Mouse (Mus musculus) embryonic facial prominence, embryonic 12.5 days (tissue): ENCODE results near the gene Ino80. TPM values are rescaled to one million over a fixed set of nuclear protein-coding genes. Genes with fewer than 3 reads are reported as not detected.

Source experiments
- ATAC-seq: fragments of 200-750 bp; cut with Nextera tagmentation; 2 replicates; pipeline ENCODE4 v1.8.0; 2017; ENCODE audit not compliant: insufficient number of reproducible peaks, insufficient read depth, low FRiP score, low TSS enrichment
- H3K27ac ChIP-seq: fragments of 300-500 bp; sonication (generic); 2 replicates; pipeline ENCODE4 v1.5.1; 2016; ENCODE audit warnings: mild to moderate bottlenecking
- H3K27me3 ChIP-seq: fragments of 300-500 bp; sonication (generic); 2 replicates; pipeline ENCODE4 v1.6.1; 2016; ENCODE audit warnings: mild to moderate bottlenecking, moderate library complexity
- H3K36me3 ChIP-seq: fragments of 300-500 bp; sonication (generic); 2 replicates; pipeline ENCODE4 v1.6.1; 2016; ENCODE audit warnings: mild to moderate bottlenecking
- H3K4me1 ChIP-seq: fragments of 300-500 bp; sonication (generic); 2 replicates; pipeline ENCODE4 v1.6.1; 2016
- H3K4me2 ChIP-seq: fragments of 300-500 bp; sonication (generic); replicated peaks from 2 replicates; pipeline ENCODE4 v1.6.1; 2016; ENCODE audit warnings: mild to moderate bottlenecking, moderate library complexity
- H3K4me3 ChIP-seq: fragments of 300-500 bp; sonication (generic); 2 replicates; pipeline ENCODE4 v1.5.1; 2016; ENCODE audit warnings: mild to moderate bottlenecking
- H3K9ac ChIP-seq: fragments of 300-500 bp; sonication (generic); 2 replicates; pipeline ENCODE4 v1.6.1; 2016; ENCODE audit warnings: mild to moderate bottlenecking, moderate library complexity
- H3K9me3 ChIP-seq: fragments of 300-500 bp; sonication (generic); 2 replicates; pipeline ENCODE4 v1.6.1; 2016; ENCODE audit warnings: mild to moderate bottlenecking, moderate library complexity
- WGBS: fragments of 180-500 bp; shearing (Covaris S2); methylation state at CpG from one replicate; pipeline ENCODE4 v1.1.7; 2016; 5-methylcytosine and 5-hydroxymethylcytosine counted together
- polyA plus RNA-seq: library from polyadenylated mRNA; unstranded; fragments of >200 nt; fragmentation: Nextera tagmentation; extraction: Ambion mirVana; gene quantifications from 2 replicates; pipeline ENCODE4 v1.2.1, GENCODE M21; 2016

Ino80 gene
- polyA plus RNA-seq, 1 experiment from 2014 or later = 4.9 TPM

DNA sequence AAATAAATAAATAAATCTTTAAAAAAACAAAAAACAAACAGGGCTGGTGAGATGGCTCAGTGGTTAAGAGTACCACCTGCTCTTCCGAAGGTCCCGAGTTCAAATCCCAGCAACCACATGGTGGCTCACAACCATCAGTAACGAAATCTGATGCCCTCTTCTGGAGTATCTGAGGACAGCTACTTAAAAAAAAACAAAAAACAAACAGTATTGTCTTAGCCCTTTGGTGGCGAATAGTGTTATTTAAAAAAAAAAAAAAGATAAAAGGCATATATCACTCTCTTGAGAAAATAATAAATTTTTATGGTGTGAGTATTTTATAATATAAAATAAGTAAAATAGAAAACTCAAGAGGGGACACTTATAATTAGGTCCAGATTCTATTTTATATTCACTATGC, 41.0 kb downstream of the Ino80 start:
- Histone ChIP-seq H3K9me3 (no peaks in the 10 kb centered on the region), H3K4me2 (no peak overlapping the region), H3K36me3 (peaks cover 46% of the 10 kb centered on the region), H3K4me3 (no peak overlapping the region), H3K4me1 (no peaks in the 10 kb centered on the region), H3K27ac (no peak overlapping the region), H3K27me3 (no peaks in the 10 kb centered on the region), H3K9ac (no peak overlapping the region)
- ATAC-seq = no peak
- 90% methylated on average over 4 of the region's 4 CpGs for WGBS

DNA sequence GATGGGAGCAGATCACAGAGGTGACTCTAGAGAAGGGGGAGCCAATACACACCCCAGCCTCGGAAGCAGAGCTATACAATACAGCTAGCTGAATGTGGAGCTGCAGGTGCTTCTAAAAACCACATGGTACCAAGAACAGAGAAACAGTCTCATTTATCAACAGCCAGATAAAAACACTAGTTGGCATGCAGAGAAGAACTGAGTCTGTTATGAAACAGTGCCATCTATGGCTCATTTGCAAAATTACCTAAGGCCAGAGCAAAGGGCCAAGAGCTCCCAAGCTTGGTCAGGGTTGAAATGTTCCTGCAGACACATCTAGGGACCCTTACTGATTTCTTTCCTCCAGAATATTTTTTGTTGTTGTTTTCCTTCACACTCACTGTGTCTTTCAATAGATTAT, 63.7 kb downstream of the Ino80 start:
- H3K36me3 ChIP-seq = peaks cover 49% of the 10 kb centered on the region
- 81% methylated on average over 1 of the region's 1 CpGs for WGBS
- ATAC-seq = no peak

DNA sequence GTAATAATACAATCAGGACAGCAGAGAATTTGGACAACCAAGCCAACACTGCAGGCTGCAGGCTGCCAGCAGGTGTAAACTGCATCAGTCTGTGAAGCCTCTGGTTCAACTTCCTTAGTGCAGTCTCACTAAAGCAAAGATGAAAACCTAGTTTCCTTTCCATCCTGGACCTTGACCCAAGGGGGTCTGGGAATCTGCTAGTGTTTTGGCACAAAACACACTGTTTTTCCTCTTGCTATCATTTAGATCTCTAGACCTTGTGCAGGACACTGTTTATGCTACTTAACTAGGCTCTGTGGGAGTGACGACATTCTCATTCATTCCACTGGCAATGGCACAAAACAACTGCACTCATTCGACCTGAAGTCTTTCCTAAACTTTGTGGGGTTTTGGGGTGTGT, 65.8 kb downstream of the Ino80 start:
- no peak overlapping the region for H3K27ac ChIP-seq
- H3K36me3 ChIP-seq = peaks cover 51% of the 10 kb centered on the region
- no peaks in the 10 kb centered on the region for H3K9me3 ChIP-seq

More for the DNA sequence above, 63.7 kb downstream of the Ino80 start:
- Histone ChIP-seq H3K4me1 (no peaks in the 10 kb centered on the region), H3K4me3 (no peak overlapping the region), H3K27ac (no peak overlapping the region), H3K4me2 (no peak overlapping the region), H3K9me3 (no peaks in the 10 kb centered on the region), H3K9ac (no peak overlapping the region), H3K27me3 (no peaks in the 10 kb centered on the region)

DNA sequence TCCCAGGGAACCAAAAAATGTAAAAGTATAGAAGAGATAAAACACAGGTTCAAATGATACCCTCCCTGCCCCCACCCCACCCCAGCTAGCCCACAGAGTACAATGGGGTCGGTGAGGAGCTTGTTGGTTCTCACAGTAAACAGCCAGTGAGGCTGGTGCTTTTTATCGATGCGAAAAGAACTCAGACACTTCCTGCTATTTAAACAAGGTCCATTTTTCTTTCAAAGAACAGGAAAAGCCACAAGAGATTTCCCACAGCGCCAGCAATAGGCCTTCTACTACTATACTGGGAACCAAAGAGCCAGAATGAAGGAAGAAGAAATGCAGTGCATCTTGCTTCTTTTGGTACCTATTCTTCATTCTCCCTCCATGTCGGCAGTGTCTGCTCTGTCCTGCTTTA, 66.5 kb downstream of the Ino80 start:
- no peaks in the 10 kb centered on the region for H3K27me3 ChIP-seq
- H3K9ac ChIP-seq = no peak overlapping the region
- no peak overlapping the region for H3K27ac ChIP-seq
- no peak for ATAC-seq
- H3K4me2 ChIP-seq = no peak overlapping the region
- H3K4me1 ChIP-seq = no peaks in the 10 kb centered on the region
- WGBS = 85% methylated on average over 5 of the region's 5 CpGs
- H3K9me3 ChIP-seq = no peaks in the 10 kb centered on the region
- H3K36me3 ChIP-seq = peaks cover 53% of the 10 kb centered on the region
- no peak overlapping the region for H3K4me3 ChIP-seq

More for the DNA sequence above, 65.8 kb downstream of the Ino80 start:
- no peaks in the 10 kb centered on the region for H3K4me1 ChIP-seq
- no peak overlapping the region for H3K9ac ChIP-seq
- WGBS = 86% methylated on average over 2 of the region's 2 CpGs
- H3K4me2 ChIP-seq = no peak overlapping the region
- no peak overlapping the region for H3K4me3 ChIP-seq
- H3K27me3 ChIP-seq = no peaks in the 10 kb centered on the region
- ATAC-seq = no peak

DNA sequence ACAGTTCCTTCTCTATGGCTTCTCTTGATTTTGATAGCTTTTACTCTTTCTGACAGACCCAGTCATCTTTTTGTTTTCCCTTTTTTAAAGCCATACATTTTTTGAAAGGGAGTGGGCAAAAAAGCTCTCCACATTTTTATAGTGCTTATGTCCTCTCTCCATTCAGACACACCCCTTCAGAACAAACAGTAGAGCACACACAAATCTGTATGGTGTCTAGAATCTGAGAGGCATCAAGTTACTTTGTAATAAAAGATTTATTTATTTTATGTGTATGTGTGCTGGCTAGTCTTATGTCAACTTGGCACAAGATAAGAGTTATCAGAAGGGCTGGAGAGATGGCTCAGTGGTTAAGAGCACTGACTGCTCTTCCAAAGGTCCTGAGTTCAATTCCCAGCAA, 68.8 kb downstream of the Ino80 start:
- no peaks in the 10 kb centered on the region for H3K27me3 ChIP-seq
- no peaks in the 10 kb centered on the region for H3K9me3 ChIP-seq
- no peak for ATAC-seq
- H3K9ac ChIP-seq = no peak overlapping the region
- H3K27ac ChIP-seq = no peak overlapping the region
- H3K4me2 ChIP-seq = no peak overlapping the region
- H3K36me3 ChIP-seq = peaks cover 59% of the 10 kb centered on the region
- H3K4me1 ChIP-seq = no peaks in the 10 kb centered on the region
- no peak overlapping the region for H3K4me3 ChIP-seq

DNA sequence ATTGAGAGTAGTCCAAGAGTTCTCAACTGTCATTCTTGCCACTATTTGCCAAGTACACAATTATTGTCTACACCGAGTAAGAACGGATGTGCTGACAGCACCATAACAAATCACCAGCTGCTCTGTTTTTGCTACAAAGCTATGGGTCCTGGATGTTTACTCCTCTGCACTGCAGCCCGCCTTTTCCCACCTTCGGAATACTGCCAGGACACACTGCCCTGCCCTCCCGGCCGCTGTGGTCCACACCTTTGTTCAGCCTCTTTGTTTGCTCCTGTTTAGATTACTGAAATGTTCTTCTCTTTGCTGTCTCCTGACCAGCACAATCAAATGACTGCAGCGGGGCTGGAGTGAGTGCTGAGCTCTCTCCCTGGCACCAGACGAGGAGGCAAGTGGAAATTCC, 69.2 kb downstream of the Ino80 start:
- no peak overlapping the region for H3K4me2 ChIP-seq
- 83% methylated on average over 8 of the region's 8 CpGs for WGBS
- no peak for ATAC-seq
- no peaks in the 10 kb centered on the region for H3K9me3 ChIP-seq
- H3K4me3 ChIP-seq = no peak overlapping the region
- H3K27me3 ChIP-seq = no peaks in the 10 kb centered on the region
- H3K36me3 ChIP-seq = peaks cover 59% of the 10 kb centered on the region
- H3K27ac ChIP-seq = no peak overlapping the region
- no peaks in the 10 kb centered on the region for H3K4me1 ChIP-seq
- H3K9ac ChIP-seq = no peak overlapping the region

DNA sequence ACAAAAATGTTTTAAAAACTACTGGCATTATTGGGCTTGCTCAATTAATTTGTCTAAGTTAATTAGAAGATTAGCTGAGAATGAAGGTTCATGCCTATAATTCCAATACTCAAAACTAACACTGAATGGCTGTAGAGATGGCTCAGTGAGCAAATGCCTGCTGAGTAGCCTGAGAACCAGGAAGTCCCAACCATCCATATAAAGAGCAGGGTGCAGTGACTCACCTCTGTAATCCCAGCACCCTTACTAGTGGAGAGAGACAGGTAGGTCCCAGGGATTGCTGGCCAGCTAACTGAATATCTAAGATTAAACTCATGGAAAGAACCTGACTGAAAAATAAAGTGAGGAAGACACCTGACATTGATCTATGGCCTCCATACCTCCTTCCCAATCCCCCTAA, 78.2 kb downstream of the Ino80 start:
- ATAC-seq = no peak
- Histone ChIP-seq H3K4me3 (no peak overlapping the region), H3K27me3 (no peaks in the 10 kb centered on the region), H3K9me3 (no peaks in the 10 kb centered on the region), H3K4me1 (no peaks in the 10 kb centered on the region), H3K4me2 (no peak overlapping the region), H3K36me3 (peaks cover 37% of the 10 kb centered on the region), H3K27ac (no peak overlapping the region), H3K9ac (no peak overlapping the region)

DNA sequence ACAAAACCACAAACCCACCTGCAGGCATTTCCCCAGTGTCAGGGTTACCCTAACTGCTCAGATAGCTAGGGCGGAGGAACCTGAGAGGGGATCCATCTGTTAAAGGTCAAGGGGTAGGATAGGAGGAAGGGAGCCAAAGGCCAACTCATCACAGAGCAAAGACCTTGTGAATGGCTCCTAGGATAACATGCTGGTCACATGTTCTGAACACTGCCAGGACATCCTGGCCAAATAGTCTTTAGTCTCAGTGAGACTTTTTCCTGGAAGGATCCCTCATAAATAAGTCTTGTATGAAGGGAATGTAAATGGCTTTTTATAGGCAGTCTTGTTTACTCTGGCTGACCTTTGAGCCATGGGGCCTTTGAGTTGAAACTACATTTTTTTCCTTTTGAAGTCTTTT, 78.8 kb downstream of the Ino80 start:
- Histone ChIP-seq H3K4me2 (no peak overlapping the region), H3K9me3 (no peaks in the 10 kb centered on the region), H3K9ac (no peak overlapping the region), H3K36me3 (peaks cover 36% of the 10 kb centered on the region), H3K27ac (no peak overlapping the region), H3K27me3 (no peaks in the 10 kb centered on the region), H3K4me3 (no peak overlapping the region), H3K4me1 (no peaks in the 10 kb centered on the region)
- no peak for ATAC-seq
- WGBS = 86% methylated on average over 1 of the region's 1 CpGs

DNA sequence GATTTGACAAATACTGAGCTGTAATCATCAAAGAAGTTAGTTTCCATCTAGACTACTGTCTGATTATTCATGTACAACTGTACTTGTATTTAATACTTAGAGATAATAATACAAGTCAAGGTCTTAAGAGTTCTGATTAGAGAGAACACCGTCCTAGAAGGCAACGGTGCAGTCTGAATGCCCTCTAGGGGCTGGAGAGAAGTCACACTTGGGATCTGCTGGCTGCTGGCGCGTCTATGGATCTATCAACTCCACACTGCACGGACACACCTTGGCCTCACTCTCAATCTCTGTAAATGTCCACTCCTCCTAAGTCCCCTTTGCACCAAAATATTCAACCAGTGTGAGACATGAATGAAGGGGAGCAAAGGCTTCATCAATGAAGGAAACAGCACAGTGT, 79.2 kb downstream of the Ino80 start:
- no peak for ATAC-seq
- H3K27me3 ChIP-seq = no peaks in the 10 kb centered on the region
- 86% methylated on average over 5 of the region's 5 CpGs for WGBS
- no peaks in the 10 kb centered on the region for H3K9me3 ChIP-seq
- peaks cover 39% of the 10 kb centered on the region for H3K36me3 ChIP-seq
- no peaks in the 10 kb centered on the region for H3K4me1 ChIP-seq
- no peak overlapping the region for H3K4me2 ChIP-seq
- no peak overlapping the region for H3K9ac ChIP-seq
- H3K4me3 ChIP-seq = no peak overlapping the region
- H3K27ac ChIP-seq = no peak overlapping the region

DNA sequence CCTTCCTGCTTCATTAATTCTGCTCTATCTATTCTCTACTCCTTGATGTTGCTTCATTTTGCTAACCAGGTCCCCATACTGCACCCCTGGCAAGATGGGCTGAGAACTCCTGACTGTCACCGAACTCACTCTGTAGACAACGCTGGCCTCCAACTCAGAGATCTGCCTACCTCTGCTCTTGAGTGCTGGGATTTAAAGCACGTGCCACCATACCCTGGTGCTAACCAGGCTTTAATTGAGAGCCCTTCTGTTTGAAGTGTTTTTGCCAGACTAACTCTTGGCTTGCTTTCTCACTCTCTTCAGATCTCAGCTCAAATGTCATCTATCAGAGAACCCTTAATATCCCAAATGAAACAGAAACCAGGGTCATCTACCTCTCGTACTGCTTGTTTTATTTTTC, 87.5 kb downstream of the Ino80 start:
- H3K27me3 ChIP-seq = no peaks in the 10 kb centered on the region
- H3K9ac ChIP-seq = no peak overlapping the region
- H3K27ac ChIP-seq = no peak overlapping the region
- H3K9me3 ChIP-seq = no peaks in the 10 kb centered on the region
- H3K4me3 ChIP-seq = no peak overlapping the region
- no peak for ATAC-seq
- 94% methylated on average over 4 of the region's 4 CpGs for WGBS
- H3K4me1 ChIP-seq = no peaks in the 10 kb centered on the region
- H3K4me2 ChIP-seq = no peak overlapping the region
- peaks cover 39% of the 10 kb centered on the region for H3K36me3 ChIP-seq

DNA sequence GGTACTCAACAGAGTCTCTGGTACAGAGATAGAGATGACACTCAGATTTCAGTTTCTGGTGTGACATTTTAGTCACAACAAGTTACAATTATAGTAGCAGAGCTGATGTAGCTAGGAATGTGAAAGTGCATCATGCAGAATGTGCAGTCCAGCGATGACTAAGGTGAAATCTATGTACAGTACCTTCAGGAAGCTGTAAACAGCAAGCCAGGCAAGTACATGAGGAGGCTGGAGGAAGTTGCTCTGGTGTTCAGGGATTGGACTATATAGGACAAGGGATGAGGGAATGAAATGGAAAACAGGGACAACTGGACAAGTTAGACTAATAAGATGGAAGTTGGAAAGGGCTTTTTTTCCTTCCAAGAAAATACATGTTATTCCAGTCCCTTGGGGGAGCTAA, 89.2 kb downstream of the Ino80 start:
- Histone ChIP-seq H3K27ac (no peak overlapping the region), H3K27me3 (no peaks in the 10 kb centered on the region), H3K4me3 (no peak overlapping the region), H3K9me3 (no peaks in the 10 kb centered on the region), H3K36me3 (peaks cover 38% of the 10 kb centered on the region), H3K4me1 (no peaks in the 10 kb centered on the region), H3K4me2 (no peak overlapping the region), H3K9ac (no peak overlapping the region)
- 94% methylated on average over 1 of the region's 1 CpGs for WGBS
- ATAC-seq = no peak

DNA sequence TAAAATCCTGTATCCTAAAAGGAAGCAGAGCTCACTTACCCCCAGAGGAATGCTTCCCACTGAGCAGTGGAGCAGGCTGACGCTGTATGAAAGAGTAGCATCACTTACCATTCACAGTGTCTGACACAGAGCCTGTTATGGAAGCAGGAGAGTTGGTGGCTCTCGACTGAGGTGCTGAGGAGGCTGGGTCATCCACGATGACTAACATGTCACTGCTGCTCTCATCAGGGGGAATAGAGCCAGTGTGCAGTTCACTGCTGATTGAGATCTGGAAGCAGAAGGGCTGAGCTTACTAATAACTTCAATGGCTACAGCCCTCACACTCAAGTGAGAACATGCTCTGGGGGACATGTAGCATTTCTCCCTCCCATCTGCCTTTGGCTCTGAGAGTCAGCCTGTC, 98.0 kb downstream of the Ino80 start:
- no peak overlapping the region for H3K9ac ChIP-seq
- 81% methylated on average over 3 of the region's 3 CpGs for WGBS
- peaks cover 84% of the 10 kb centered on the region for H3K36me3 ChIP-seq
- no peak overlapping the region for H3K4me3 ChIP-seq
- H3K4me1 ChIP-seq = no peaks in the 10 kb centered on the region
- H3K9me3 ChIP-seq = no peaks in the 10 kb centered on the region
- no peak for ATAC-seq
- H3K27me3 ChIP-seq = no peaks in the 10 kb centered on the region
- no peak overlapping the region for H3K27ac ChIP-seq
- H3K4me2 ChIP-seq = no peak overlapping the region

DNA sequence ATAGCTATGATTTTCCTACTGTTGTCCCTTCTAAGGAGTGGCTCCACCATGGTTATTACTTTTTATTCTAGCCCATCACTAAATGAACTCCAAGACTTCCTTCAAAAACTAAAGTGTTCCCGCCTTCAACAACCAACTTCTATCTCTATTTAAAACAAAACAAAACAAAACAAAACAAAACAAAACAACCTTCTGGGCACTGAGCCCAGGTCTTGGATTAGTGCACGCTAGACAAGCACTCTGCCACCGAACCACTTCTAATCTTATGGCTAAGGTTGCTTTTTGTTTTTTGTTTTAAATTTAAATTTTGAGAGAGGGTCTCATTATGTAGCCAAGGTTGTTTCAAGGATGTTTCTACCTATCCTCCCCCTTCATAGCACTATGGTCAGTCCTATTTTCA, 99.7 kb downstream of the Ino80 start:
- Histone ChIP-seq H3K4me3 (no peak overlapping the region), H3K9ac (no peak overlapping the region), H3K36me3 (peaks cover 91% of the 10 kb centered on the region), H3K4me2 (no peak overlapping the region), H3K4me1 (no peaks in the 10 kb centered on the region), H3K9me3 (no peaks in the 10 kb centered on the region), H3K27ac (no peak overlapping the region), H3K27me3 (no peaks in the 10 kb centered on the region)
- 91% methylated on average over 3 of the region's 3 CpGs for WGBS
- no peak for ATAC-seq
